Mouse (Mus musculus): Measurements from ENCODE around the gene Cd276.

Cd276 gene

DNA sequence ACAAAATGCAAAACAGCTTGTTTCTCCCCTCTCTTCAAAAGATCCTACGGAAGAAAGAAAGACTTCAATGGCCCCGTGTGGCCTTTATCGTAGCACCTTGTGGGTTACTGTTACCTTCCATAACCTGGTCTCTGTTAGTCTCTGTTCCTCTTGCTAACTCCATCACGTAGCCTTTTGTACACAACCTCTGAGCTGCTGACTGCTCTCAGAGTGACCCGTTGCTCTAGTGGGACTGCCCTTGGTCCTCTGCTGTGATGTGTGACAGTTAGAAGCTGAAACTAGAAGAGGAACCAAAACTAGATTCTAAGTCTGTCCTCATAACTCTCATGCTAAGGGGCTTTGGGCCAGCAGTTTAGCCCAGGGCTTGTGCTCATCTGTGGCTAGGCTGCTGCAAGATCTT lies 44.8 kb downstream of the Cd276 start:
- DNase-seq (ENCODE audit: low spot score in 2 of 2) = no peak

DNA sequence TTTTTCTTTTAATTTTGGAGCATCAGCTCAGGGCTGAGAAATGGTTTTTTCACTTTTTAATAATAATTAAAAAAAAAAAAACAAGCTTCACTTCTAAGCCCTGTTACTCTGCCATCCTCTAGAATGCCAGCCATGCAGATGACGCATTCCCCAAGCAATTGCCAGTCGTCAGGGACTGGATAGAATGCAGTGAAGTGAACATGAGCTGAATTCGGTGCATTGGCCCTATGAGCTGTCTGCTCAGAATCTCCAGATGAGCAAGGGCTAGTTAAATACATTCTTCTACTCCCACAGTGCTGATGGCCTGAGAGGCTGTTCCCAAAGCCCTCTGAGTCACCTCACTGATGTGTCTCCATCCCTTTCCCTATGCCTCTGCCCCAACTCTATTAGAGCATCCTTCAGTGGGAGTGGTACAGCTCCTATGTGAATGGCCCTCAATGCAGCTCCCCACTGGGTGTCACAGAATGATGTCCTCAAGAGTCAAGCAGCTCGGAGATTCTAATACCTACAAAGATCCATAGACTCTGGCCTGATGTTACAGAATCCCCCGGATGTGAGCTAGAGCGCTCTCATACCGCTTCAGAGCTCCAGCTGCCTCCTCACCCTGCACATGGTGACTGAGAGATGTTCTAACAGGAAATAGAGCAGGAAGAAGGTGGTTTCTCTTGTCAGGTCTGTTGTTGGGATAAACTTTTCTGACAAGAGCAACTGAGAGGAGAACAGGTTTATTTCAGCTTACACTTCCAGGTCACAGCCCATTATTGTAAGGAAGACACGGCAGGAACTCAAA lies 47.8 kb downstream of the Cd276 start:
- peak; percentile 49 to 57 for DNase-seq (ENCODE audit: low spot score in 2 of 2)

DNA sequence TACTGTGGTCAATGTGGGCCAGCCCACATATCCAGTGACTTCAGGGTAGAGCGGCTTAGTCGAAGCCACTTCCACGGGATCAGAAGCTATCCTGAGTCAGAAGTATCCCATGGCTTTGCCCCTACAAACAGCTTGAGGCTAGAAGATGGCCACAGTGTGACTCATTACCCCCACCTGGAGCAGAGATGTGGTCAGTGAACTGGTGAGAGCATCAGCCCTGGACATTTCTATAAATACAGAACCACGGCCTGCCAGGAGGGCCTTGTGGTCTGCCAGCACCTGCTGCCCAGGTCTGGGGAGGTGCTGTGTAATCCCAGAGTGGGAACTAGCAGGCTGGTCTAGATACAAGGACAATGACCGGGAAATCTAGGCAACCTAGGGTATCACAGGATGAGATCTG lies 54.3 kb downstream of the Cd276 start:
- no peak for DNase-seq (ENCODE audit: low spot score in 2 of 2)

GRCm38 (mm10) chr9:58497942-58498341 lies 57.3 kb downstream of the Cd276 start:
- DNase-seq (ENCODE audit: low spot score in 2 of 2) = no peak

- peak in 1 of 2 experiments; percentile 35 for DNase-seq (ENCODE audit: low spot score in 2 of 2)
Measured at GRCm38 (mm10) chr9:58496470-58497182, 58.6 kb downstream of the Cd276 start.

- DNase-seq (ENCODE audit: low spot score in 2 of 2) = no peak
Measured at GRCm38 (mm10) chr9:58495035-58495434, 60.2 kb downstream of the Cd276 start.

- DNase-seq (ENCODE audit: low spot score in 2 of 2) = no peak
Measured at GRCm38 (mm10) chr9:58490391-58490790, 64.8 kb downstream of the Cd276 start.

- DNase-seq (ENCODE audit: low spot score in 2 of 2) = no peak
Measured at GRCm38 (mm10) chr9:58489865-58490165, 65.4 kb downstream of the Cd276 start.

DNA sequence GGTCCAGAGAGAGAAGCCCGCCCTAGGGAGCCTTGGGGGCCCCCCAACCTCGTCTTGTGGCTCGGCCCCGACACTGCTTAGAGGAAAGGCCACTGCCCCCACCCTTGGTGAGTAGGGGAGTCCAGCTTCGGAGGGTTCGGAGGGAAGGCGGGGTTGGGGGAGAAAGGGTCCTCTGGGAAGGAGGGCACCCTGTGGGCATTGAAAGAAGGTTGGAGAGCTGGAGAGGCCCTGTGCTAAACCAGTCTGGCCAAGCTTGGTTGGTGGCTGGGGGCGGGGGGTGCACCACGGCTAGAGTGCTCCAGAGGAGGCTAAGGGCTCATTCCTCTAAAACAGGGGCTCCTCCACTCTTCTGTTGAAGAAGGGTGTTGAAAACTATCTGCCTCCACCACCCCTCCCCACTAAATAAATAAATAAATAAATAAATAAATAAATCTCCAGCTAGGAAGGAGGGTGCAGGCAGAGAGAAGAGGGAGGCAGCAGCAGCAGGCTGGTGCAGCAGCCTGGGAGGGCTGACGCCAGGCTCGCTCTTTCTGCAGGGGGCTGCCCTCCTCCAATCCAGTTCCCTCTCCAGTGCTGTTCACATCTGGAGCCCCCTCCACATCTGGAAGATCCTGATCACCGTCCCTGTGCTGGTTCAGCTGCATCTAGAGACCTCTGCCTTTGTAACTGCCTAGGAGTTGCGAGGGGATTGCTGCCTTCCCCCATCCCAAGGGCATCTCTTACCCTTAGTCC lies 65.9 kb downstream of the Cd276 start:
- no peak for DNase-seq (ENCODE audit: low spot score in 2 of 2)

DNA sequence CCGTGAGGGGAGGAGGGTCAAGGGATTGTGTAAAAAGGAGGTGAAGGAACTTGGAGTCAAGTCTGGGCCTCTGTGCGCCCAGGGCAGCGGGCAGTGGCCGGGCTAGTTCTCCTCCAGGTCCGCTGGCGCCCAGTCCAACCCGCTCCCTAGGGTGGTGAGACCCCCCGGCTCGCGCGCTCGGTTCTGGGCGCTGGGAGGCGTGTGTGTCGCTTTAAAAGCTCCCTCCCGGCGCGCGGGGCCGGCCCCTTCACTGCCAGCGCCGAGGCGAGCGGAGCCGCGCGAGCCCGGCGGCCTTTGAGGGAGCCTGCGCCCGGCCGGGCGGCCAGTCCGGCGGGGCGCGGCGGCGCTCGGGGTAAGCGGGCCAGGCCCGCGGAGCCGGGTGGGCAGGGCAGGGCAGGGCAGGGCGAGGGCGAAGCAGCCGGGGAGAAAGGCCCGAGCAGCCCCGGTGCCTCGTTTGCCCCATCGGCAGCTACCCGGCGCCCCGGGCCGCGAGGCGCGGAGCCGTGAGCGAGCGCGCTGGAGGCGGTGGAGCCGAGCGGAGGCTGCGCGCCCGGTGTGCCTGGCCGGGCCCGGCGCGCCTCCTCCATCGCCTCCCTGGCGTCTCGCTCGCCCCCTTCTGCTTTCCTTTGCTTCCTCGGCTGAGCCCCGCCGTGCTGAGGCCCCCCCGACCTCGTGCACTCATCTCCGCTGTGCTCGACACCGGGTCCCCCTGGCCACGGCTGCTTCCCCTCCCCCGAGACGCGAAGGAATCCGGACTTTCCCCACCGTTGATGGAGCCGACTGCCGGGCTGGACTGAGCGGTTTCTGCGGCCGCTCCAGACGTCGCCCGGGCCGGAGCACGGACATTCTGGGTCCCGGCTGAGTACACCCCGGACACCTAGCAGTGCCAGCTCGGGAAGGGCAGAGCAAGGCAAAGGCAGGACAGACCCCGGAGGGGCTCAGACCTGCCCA lies 67.1 kb downstream of the Cd276 start, which contains the start of gene Insyn1:
Gene Insyn1 (plus strand): TSS at position 753 of the 951 bp plus-strand sequence.
- peak in 1 of 2 experiments; percentile 20 for DNase-seq (ENCODE audit: low spot score in 2 of 2)

- DNase-seq (ENCODE audit: low spot score in 2 of 2) = no peak
Measured at GRCm38 (mm10) chr9:58487076-58487475, 68.2 kb downstream of the Cd276 start.
